Mouse (Mus musculus): Measurements from ENCODE around the gene Sord.
A peak's percentile ranks its signal among the peaks of the same experiment; 100 is the strongest.
"Not testable (repeated sequence)": the region's sequence is repeated elsewhere in the genome, so short reads cannot be mapped to it uniquely, and the experiment has no call there.

The Sord gene

GRCm38 (mm10) chr2:122234611-122235288 is at the start of gene Sord:
Sord (plus strand) TSS chr2:122234749.
- peak; percentile 39 to 53 for DNase-seq (ENCODE audit: low spot score in 2 of 2)

DNA sequence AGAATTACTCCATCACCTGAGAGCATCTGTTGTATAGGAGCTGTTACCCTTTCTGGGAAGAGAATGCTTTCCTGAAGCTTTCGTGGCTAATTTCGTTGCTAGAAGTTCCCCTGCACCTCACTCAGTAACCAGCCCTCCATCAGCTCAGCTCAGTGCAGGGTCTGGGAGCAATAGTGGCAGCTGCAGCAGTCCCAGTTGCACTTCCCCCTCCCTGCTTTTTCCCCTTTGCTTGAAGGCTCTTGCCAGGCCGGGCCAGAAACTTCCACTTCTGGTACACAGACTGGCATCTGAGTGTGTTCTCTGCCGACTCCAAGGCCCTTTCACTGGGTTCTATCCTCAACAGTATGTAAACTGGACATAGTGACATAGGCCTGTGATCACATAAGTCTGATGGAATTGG is 49.5 kb upstream of the Sord start:
- DNase-seq (ENCODE audit: low spot score in 2 of 2) = no peak

DNA sequence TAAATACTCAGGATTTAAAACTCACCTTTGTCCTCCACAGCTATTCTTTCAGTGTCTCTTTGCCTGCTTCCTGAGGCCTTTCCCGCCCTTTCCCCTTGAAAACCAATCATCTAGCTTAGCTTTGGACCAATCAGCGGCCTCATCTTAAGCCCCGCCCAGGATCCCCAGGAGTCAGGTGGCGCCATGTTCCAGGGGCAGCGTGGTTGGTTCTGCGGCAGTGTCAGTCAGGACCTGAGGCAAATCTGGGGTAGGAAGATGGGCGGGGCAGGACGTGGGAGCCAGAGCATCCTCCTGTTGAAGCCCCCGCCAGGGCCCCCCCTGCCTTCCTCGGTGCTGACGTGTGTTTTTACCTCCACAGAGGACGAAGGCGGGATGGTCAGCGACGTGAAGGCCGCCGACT is 48.4 kb upstream of the Sord start, which contains the start of the genes Patl2 and Terb2:
TSS of gene Patl2 (minus strand) at position 84 of the 400 bp plus-strand sequence.
TSS of gene Terb2 (plus strand) at position 167 of the 400 bp plus-strand sequence.
- no peak for DNase-seq (ENCODE audit: low spot score in 2 of 2)

DNA sequence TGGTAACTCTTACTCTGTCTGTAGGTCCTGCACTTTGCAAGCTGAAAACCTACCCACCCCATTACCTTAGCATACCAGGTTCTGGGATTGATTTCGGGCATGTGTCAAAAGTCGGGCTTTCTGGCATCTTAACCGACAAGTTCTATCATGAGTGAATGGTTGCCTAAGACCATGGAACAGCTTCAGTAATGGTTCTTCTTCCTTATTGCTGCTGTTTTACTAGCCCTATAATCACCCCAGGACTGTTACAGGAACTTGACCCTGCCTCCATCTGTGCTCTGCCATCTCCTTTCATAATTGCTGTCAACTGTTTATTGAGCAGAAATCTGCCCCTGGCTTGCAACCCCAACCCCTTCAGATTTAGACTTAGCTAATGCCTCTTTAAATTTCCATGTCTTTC is 47.8 kb upstream of the Sord start:
- DNase-seq (ENCODE audit: low spot score in 2 of 2) = no peak

GRCm38 (mm10) chr2:122191849-122192248 is 42.7 kb upstream of the Sord start:
- DNase-seq (ENCODE audit: low spot score in 2 of 2) = no peak

GRCm38 (mm10) chr2:122194509-122194929 is 40.0 kb upstream of the Sord start:
- DNase-seq (ENCODE audit: low spot score in 2 of 2) = no peak

- no peak for DNase-seq (ENCODE audit: low spot score in 2 of 2)
Measured at GRCm38 (mm10) chr2:122201501-122201900, 33.0 kb upstream of the Sord start.

DNA sequence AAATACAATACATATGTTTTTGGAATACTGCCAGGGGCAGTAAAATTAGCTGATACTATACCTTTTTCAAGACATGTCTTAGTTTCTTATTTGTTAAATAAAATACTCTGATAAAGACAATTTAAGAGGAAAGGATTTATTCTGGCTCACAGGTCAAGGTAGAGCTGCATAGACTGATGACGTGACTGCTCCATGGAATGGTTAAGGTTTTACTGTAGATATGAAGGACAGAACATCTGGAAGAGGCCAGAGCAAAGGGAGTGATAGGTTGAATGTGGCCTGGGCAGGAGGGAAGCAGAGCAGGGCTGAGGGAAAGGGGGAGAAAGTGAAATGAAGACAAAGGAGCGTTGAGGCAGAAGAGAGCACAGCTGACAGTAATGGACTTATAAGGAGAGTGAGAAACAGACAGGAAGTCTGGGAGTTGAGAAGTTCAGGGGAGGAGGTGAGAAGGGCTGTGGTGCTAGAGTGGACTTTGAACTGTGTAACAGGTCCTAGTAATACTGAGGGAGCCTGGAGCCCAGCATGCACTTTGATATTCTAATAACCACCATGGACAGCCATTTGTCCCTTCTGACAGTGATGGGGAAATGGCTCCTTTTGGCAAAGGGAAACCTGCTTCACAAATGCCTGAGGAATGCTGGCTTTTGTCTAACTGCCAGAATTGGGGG is 28.0 kb upstream of the Sord start:
- DNase-seq (ENCODE audit: low spot score in 2 of 2) = no peak

- no peak for DNase-seq (ENCODE audit: low spot score in 2 of 2)
Measured at GRCm38 (mm10) chr2:122210534-122211228, 23.9 kb upstream of the Sord start.

GRCm38 (mm10) chr2:122217075-122217474 is 17.5 kb upstream of the Sord start:
- DNase-seq (ENCODE audit: low spot score in 2 of 2) = not testable (repeated sequence)

DNA sequence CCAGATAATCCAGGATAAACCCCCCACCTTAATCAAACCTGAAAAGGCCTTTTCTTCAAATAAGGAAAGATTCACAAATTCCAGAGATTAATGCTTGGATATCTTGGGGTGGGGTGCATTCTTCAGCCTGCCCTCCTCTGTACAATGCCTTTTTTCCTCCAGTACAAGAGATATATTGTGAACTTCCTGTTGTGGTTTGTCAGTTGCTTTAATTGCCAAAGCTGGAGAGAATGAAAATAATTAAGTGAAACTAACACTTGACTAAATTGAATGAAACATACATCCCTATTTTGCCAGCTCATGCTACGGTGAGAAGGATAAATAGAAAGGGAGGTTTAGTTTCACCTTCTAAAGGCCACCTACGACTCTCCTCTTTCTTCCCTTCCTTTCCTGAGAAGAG is 16.3 kb upstream of the Sord start:
- no peak for DNase-seq (ENCODE audit: low spot score in 2 of 2)

DNA sequence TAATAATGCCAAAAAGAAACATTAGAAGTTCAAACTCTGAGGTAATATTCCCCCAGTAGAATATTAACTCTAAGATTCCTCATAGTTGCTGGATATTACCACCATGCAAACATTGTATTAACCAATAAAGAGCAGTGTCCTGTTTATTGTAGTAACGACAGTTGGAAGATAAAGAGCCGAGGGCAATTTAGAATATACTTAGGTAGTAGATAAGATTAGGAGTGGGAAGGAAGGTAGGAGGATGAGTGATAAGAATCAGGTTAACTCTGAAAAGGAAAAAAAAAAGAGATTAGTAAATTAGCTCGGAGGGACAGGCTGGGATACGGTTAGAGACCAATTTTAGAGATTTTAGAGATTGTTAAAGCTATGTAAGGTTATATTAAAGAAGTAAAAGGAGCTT is 13.2 kb upstream of the Sord start:
- no peak for DNase-seq (ENCODE audit: low spot score in 2 of 2)

DNA sequence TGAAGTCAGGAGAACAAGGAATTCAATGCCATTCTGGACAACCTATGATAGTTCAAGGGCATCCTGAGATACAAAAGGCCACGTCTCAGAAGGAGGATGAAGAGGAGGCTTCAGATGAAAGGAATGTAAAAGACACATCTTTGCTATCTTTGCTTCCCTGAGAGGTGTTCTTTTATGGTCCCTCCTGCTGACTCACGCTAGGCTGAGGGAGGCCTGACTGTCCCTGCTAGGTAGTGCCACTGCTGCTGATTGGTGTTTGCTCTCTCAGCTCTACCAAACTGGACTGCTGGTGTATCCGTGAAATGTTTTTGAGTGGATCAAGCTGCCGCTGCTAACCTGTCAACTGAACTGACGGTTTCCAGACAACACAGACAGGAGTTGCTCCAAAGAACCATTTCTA is 12.8 kb upstream of the Sord start:
- no peak for DNase-seq (ENCODE audit: low spot score in 2 of 2)

- no peak for DNase-seq (ENCODE audit: low spot score in 2 of 2)
Measured at GRCm38 (mm10) chr2:122222272-122222671, 12.3 kb upstream of the Sord start.

DNA sequence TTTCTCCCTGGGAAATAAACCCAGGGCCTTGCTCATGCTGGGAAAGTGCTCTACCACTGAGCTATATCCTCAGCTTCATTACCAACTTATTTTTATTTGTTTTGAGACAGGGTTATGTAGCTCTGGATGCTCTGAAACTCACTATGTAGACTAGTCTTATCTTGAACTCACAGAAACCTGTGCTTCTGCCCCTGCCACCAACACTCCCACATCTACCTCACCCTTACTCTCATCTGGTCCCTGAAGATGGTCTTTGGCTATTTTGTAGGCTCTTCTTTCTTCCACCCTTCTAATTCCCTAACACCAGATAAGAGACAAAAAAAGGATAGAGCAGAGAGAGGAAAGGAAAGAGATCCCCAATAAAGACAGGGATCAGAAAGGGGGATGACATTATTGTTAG is 10.9 kb upstream of the Sord start:
- DNase-seq (ENCODE audit: low spot score in 2 of 2) = no peak

DNA sequence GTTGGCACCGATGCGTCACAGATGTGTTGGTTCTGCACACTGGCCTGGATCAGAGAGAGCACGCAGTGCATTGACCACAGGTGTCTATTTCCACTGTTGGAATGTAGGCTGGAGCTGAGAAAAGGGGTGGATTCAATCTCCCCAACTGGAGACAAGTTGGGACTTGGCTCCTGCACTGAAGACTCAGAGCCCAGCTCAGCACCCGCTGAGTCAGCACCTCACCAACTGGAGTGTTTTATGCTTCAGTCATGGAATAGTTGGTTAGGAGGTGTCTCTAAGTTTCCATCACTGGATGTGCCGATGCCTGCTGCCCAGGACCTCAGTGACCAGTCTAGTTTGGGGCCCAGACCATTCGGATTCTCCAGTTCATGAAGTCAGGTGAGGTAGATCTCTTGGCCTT is 4.2 kb upstream of the Sord start:
- no peak for DNase-seq (ENCODE audit: low spot score in 2 of 2)

DNA sequence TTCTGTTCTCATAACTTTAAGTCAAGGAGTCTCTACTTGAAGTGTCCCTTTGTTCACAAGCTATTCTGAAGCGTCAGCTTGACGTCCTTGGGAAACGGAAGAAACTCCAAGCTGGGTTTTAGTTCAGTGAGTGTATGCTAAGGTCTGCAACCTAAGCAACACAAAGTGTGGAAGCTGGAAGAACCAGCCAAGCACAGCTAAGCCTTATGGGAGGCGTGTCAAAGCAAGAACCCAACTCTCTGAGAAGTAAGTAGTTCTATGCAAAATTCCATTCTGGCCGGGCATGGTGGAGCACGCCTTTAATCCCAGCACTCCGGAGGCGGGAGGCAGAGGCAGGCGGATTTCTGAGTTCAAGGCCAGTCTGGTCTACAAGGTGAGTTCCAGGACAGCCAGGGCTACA is 2.9 kb upstream of the Sord start:
- no peak for DNase-seq (ENCODE audit: low spot score in 2 of 2)

GRCm38 (mm10) chr2:122233341-122233740 is 1.2 kb upstream of the Sord start:
- DNase-seq (ENCODE audit: low spot score in 2 of 2) = no peak

DNA sequence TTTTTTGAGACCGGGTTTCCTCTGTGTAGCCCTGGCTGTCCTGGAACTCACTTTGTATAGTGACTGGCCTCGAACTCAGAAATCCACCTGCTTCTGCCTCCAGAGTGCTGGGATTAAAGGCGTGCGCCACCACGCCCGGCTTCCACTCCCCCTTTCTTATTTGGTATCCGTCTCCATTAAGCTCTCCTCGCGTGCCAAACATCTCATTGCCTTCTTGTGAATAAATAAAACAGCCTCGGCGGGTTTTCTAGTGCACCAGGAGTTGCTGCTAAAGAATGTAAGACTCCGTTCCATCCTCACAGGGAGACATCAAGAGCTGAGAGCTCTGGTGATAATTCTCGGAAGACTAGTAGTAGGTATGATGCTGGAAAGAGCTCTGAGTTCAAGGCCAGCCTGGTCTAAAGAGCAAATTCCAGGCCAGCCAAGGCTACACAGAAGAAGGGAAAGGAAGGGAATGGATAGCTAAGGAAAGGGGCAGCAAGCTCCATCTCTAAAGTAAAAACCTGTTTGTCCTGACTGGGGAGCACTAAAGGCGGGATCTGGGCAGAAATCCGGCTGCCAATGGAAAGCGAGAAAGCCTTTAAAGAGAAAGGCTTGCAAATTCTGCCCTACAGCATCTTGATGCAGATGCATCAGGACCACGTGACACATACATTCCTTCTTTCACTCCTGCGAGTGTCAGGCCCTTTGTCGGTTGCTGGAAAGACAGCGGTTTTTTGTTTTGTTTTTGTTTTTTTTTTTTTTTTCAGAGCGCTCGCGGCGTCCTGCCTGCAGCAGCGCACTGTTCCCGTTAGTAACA is 591 bp upstream of the Sord start:
- no peak for DNase-seq (ENCODE audit: low spot score in 2 of 2)

GRCm38 (mm10) chr2:122235425-122235824 is 876 bp downstream of the Sord start:
- no peak for DNase-seq (ENCODE audit: low spot score in 2 of 2)

GRCm38 (mm10) chr2:122236321-122236720 is 1.8 kb downstream of the Sord start:
- no peak for DNase-seq (ENCODE audit: low spot score in 2 of 2)

- DNase-seq (ENCODE audit: low spot score in 2 of 2) = no peak
Measured at GRCm38 (mm10) chr2:122237891-122238470, 3.4 kb downstream of the Sord start.
